Mouse (Mus musculus) stomach, adult 2 months (tissue): ENCODE data around the gene Rtn1. TPM values are rescaled to one million over a fixed set of nuclear protein-coding genes. Genes with fewer than 3 reads are reported as not detected.

Experiments
- polyA plus RNA-seq: library from polyadenylated mRNA; depleted of rRNA; stranded (reverse); fragments of >200 nt; gene quantifications from 2 replicates; pipeline ENCODE4 v1.2.3, GENCODE M21; 2012; rRNA removed

Gene Rtn1
- polyA plus RNA-seq: 2.9 and 4.1 TPM in 2 replicates

GRCm38 (mm10) chr12:72408954-72409353 is at the start of gene Rtn1:
TSS of gene Rtn1 (minus strand) at chr12:72409054.

GRCm38 (mm10) chr12:72441839-72442576 is 33.2 kb upstream of the Rtn1 start, which contains the start of gene Lrrc9:
TSS of gene Lrrc9 (plus strand) at chr12:72441866.

GRCm38 (mm10) chr12:72184929-72185328 is 223.9 kb downstream of the Rtn1 start, which contains the start of gene Ccdc175:
TSS of gene Ccdc175 (minus strand) at chr12:72185029.

Other genes starting within 250 kb of the Rtn1 start
- gene Ccdc175, start 224.0 kb downstream of the Rtn1 start, polyA plus RNA-seq: not detected in 2 replicates
- not detected in 2 replicates for gene Lrrc9, start 32.8 kb upstream of the Rtn1 start, polyA plus RNA-seq
- gene Pcnx4, start 127.3 kb upstream of the Rtn1 start, polyA plus RNA-seq: 0.67 and 0.89 TPM in 2 replicates
- not detected in 2 replicates for gene Gm4756, start 240.6 kb upstream of the Rtn1 start, polyA plus RNA-seq